Mouse (Mus musculus) MEL (cell line): ENCODE data around the gene Bet1l. TPM values are rescaled to one million over a fixed set of nuclear protein-coding genes. Genes with fewer than 3 reads are reported as not detected.

ENCODE experiments used
- DNase-seq: peaks from one replicate; pipeline ENCODE4 v3.0.0; 2011; ENCODE audit warnings: low read depth, low spot score
- H3K27ac ChIP-seq: 2 replicates; pipeline ENCODE4 v1.5.1; 2012; ENCODE audit warnings: low read depth, mild to moderate bottlenecking, control low read depth, low read length, moderate library complexity; ENCODE audit not compliant: control insufficient read depth
- H3K27me3 ChIP-seq, 2 experiments: fragments of 150-350 bp in 1 of 2; sonication (generic) in 1 of 2; 2 replicates each; pipeline ENCODE4 v1.6.1; 2012; ENCODE audit warnings: low read length in 2 of 2, mild to moderate bottlenecking in 2 of 2, improper control_type of control experiment in 1 of 2, moderate library complexity in 1 of 2; ENCODE audit not compliant: insufficient read depth in 2 of 2, control insufficient read depth in 1 of 2
- H3K36me3 ChIP-seq, 2 experiments: 2 replicates each; pipeline ENCODE4 v1.6.1; 2012 to 2014; ENCODE audit warnings: low read length in 2 of 2, improper control_type of control experiment in 1 of 2, inconsistent platforms in 1 of 2, mild to moderate bottlenecking in 1 of 2; ENCODE audit not compliant: insufficient read depth in 2 of 2, control insufficient read depth in 1 of 2
- H3K4me1 ChIP-seq, 2 experiments: fragments of 150-350 bp in 1 of 2; sonication (generic) in 1 of 2; 2 replicates each; pipeline ENCODE4 v1.6.1; 2012; ENCODE audit warnings: low read length in 2 of 2, improper control_type of control experiment in 1 of 2, mild to moderate bottlenecking in 1 of 2; ENCODE audit not compliant: insufficient read depth in 2 of 2, control insufficient read depth in 1 of 2
- H3K4me3 ChIP-seq, 2 experiments: fragments of 150-350 bp in 1 of 2; sonication (generic) in 1 of 2; 2 replicates each; pipeline ENCODE4 v1.5.1; 2012; ENCODE audit warnings: low read depth in 2 of 2, low read length in 2 of 2, mild to moderate bottlenecking in 2 of 2, moderate library complexity in 2 of 2, control low read depth in 1 of 2, improper control_type of control experiment in 1 of 2; ENCODE audit not compliant: control insufficient read depth in 1 of 2, insufficient read depth in 1 of 2
- H3K79me2 ChIP-seq: 2 replicates; pipeline ENCODE4 v1.6.1; 2012; ENCODE audit warnings: mild to moderate bottlenecking, low read length, moderate library complexity; ENCODE audit not compliant: control insufficient read depth, poor library complexity, insufficient read depth
- H3K9ac ChIP-seq: 2 replicates; pipeline ENCODE4 v1.6.1; 2012; ENCODE audit warnings: low read depth, mild to moderate bottlenecking, control low read depth, low read length, moderate library complexity; ENCODE audit not compliant: control insufficient read depth, poor library complexity, severe bottlenecking
- H3K9me3 ChIP-seq: fragments of 150-350 bp; sonication (generic); replicated peaks from 2 replicates; pipeline ENCODE4 v1.6.1; 2012; ENCODE audit warnings: mild to moderate bottlenecking, low read length, improper control_type of control experiment, moderate library complexity; ENCODE audit not compliant: insufficient read depth
- CHD2 ChIP-seq: IDR thresholded peaks from 2 replicates; pipeline ENCODE4 v1.6.1; 2011; ENCODE audit warnings: low read length, improper control_type of control experiment
- E2F4 ChIP-seq: IDR thresholded peaks from 2 replicates; pipeline ENCODE4 v1.6.1; 2011; ENCODE audit warnings: low read depth, low read length, improper control_type of control experiment, borderline replicate concordance
- ELF1 ChIP-seq: IDR thresholded peaks from 2 replicates; pipeline ENCODE4 v1.6.1; 2014; ENCODE audit warnings: low read depth, mild to moderate bottlenecking, inconsistent platforms, low read length, improper control_type of control experiment, moderate library complexity
- EP300 ChIP-seq, 2 experiments: IDR thresholded peaks; 2 replicates each; pipeline ENCODE4 v1.6.1; 2011; ENCODE audit warnings: improper control_type of control experiment in 2 of 2, low read length in 2 of 2, low read depth in 1 of 2, mild to moderate bottlenecking in 1 of 2
- GATA1 ChIP-seq: IDR thresholded peaks from 2 replicates; pipeline ENCODE4 v1.6.1; 2011; ENCODE audit warnings: low read depth, low read length, improper control_type of control experiment
- JUND ChIP-seq: IDR thresholded peaks from 2 replicates; pipeline ENCODE4 v1.6.1; 2011; ENCODE audit warnings: low read depth, mild to moderate bottlenecking, improper control_type of control experiment, low read length
- MEF2A ChIP-seq: IDR thresholded peaks from 2 replicates; pipeline ENCODE4 v1.6.1; 2014; ENCODE audit warnings: low read depth, mild to moderate bottlenecking, inconsistent platforms, low read length, improper control_type of control experiment; ENCODE audit not compliant: poor library complexity, insufficient replicate concordance, severe bottlenecking; ENCODE audit errors: extremely low read depth
- NRF1 ChIP-seq: IDR thresholded peaks from 2 replicates; pipeline ENCODE4 v1.6.1; 2014; ENCODE audit warnings: low read depth, mild to moderate bottlenecking, inconsistent platforms, low read length, improper control_type of control experiment, moderate library complexity; ENCODE audit not compliant: poor library complexity, insufficient read depth, severe bottlenecking
- RAD21 ChIP-seq: IDR thresholded peaks from 2 replicates; pipeline ENCODE4 v1.6.1; 2011; ENCODE audit warnings: mild to moderate bottlenecking, low read depth, low read length, improper control_type of control experiment
- RCOR1 ChIP-seq: IDR thresholded peaks from 2 replicates; pipeline ENCODE4 v1.6.1; 2012; ENCODE audit warnings: low read depth, mild to moderate bottlenecking, inconsistent platforms, low read length, improper control_type of control experiment
- SIN3A ChIP-seq: IDR thresholded peaks from 2 replicates; pipeline ENCODE4 v1.6.1; 2012; ENCODE audit warnings: low read length, improper control_type of control experiment, inconsistent platforms
- SMC3 ChIP-seq: IDR thresholded peaks from 2 replicates; pipeline ENCODE4 v1.6.1; 2011; ENCODE audit warnings: low read depth, low read length, improper control_type of control experiment
- TBP ChIP-seq: IDR thresholded peaks from 2 replicates; pipeline ENCODE4 v1.8.0; 2011; ENCODE audit warnings: low read depth, low read length, improper control_type of control experiment
- USF1 ChIP-seq: IDR thresholded peaks from 2 replicates; pipeline ENCODE4 v1.6.1; 2014; ENCODE audit warnings: low read depth, mild to moderate bottlenecking, inconsistent platforms, low read length, improper control_type of control experiment, moderate library complexity
- polyA plus RNA-seq, 2 experiments: library from polyadenylated mRNA; stranded (reverse) in 1 of 2; unstranded in 1 of 2; fragments of >175 nt in 1 of 2; fragments of >200 nt in 1 of 2; gene quantifications; 2 replicates each; pipeline versions ENCODE4 v1.2.1 to v1.2.4; 2012; ENCODE audit warnings: low replicate concordance in 2 of 2, low read depth in 1 of 2; ENCODE audit not compliant: insufficient read length in 2 of 2, insufficient read depth in 1 of 2, missing spikeins in 1 of 2
- total RNA-seq: library from RNA; depleted of rRNA; stranded (reverse); fragments of 300-350 nt; gene quantifications from 2 replicates; pipeline ENCODE4 v1.2.3, GENCODE M21; 2012; rRNA removed

The Bet1l gene
- 12.1 and 16.0 TPM in 2 replicates for total RNA-seq
- polyA plus RNA-seq: 10 to 100 TPM in 1 of 2 experiments, not detected in 1; 26.2 TPM

DNA sequence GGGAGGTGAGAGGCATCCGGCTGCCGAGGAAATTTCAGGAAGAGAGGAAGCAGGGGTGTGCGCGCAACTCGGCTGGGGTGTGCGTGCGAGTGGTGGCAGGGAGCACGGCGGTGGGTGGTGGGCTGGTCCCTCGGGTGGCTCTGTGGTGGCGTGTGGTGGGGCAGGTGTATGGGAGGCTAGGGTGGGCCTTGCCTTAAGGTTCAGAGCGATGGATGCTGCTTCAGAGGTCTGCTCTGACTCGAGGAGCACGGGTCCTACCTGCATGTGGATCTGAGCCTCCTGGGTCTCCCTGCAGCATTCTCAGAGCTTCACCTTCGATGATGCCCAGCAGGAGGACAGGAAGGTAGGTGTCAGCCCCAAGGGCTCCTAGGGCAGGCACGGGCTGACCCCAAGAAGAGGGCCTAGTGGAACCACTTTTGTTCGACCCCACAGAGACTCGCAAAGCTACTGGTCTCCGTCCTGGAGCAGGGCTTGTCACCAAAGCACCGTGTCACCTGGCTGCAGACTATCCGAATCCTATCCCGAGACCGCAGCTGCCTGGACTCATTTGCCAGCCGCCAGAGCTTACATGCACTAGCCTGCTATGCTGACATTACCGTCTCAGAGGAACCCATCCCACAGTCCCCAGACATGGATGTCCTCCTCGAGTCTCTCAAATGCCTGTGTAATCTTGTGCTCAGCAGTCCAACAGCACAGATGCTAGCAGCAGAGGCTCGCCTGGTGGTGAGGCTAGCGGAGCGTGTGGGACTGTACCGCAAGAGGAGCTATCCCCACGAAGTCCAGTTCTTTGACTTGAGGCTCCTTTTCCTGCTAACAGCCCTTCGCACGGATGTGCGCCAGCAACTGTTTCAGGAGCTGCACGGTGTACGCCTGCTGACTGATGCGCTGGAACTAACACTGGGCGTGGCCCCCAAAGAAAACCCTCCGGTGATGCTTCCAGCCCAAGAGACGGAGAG, at the start of gene Bet1l:
Bet1l (minus strand) TSS at position 28 of the 956 bp plus-strand sequence.
- Histone ChIP-seq H3K4me3 (peak within 1 kb of the TSS; percentile 84 to 91), H3K9me3 (no peaks in the 10 kb centered on the region), H3K79me2 (peaks cover 37% of the 10 kb centered on the region), H3K36me3 (peaks cover 2 to 8% of the 10 kb centered on the region in 2 experiments), H3K9ac (peak within 1 kb of the TSS; percentile 80), H3K4me1 (peaks cover 3 to 19% of the 10 kb centered on the region in 2 experiments; a peak in 3 of 4 replicates), H3K27me3 (no peaks in the 10 kb centered on the region), H3K27ac (peak within 1 kb of the TSS; percentile 89)
- peak; percentile 47 for DNase-seq
- peak; percentile 48 for TF ChIP-seq SIN3A
- no peak for TF ChIP-seq EP300 (IDR thresholded peaks at IDR 0.05; ENCODE audit: low read depth in 1 of 2, low read length in 2 of 2)
- 0 out of 2 replicates have a peak, but pooled peaks have one; percentile 0 for TF ChIP-seq TBP

- H3K4me1 ChIP-seq: no peaks in the 10 kb centered on the region
- no peaks in the 10 kb centered on the region for H3K79me2 ChIP-seq
- H3K4me3 ChIP-seq: no peak overlapping the region
- no peak for TF ChIP-seq CHD2
- H3K36me3 ChIP-seq: no peaks in the 10 kb centered on the region
- no peak overlapping the region for H3K27ac ChIP-seq
- H3K27me3 ChIP-seq: no peaks in the 10 kb centered on the region; a peak in 1 of 4 replicates
- no peak for DNase-seq
- H3K9ac ChIP-seq: no peak overlapping the region
- H3K9me3 ChIP-seq: no peaks in the 10 kb centered on the region
Measured at GRCm38 (mm10) chr7:140907131-140907530, 49.8 kb upstream of the Bet1l start.

DNA sequence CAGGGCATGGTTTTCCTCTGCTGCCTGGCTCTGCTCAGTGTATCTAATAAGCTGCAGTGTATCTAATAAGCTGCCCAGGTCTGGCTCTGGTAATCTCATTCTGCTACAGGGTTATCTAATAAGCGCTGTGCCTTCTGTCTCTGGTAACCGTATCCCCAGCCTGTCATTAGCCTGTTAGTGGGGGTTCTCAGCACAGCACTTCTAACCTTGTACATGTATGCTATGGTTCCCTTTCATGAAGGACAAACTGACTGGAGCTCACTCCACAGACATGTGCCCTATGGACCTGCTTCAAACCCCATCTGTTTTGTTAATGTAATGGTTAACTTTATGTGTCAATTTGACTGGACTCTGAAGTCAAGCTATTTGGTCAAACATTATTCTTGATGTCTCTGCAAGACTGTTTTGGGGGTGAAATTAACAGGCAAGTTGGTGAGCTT, 48.3 kb upstream of the Bet1l start:
- Histone ChIP-seq H3K79me2 (no peaks in the 10 kb centered on the region), H3K36me3 (no peaks in the 10 kb centered on the region), H3K4me1 (no peaks in the 10 kb centered on the region), H3K27ac (no peak overlapping the region), H3K4me3 (no peak overlapping the region), H3K9ac (no peak overlapping the region), H3K9me3 (no peaks in the 10 kb centered on the region), H3K27me3 (no peaks in the 10 kb centered on the region)
- peak; percentile 37 for DNase-seq
- TF ChIP-seq E2F4: no peak
- TF ChIP-seq RAD21: no peak
- TF ChIP-seq SMC3: no peak
- no peak for TF ChIP-seq NRF1
- TF ChIP-seq USF1: no peak
- TF ChIP-seq JUND: no peak
- TF ChIP-seq RCOR1: no peak
- TF ChIP-seq GATA1: no peak
- no peak for TF ChIP-seq ELF1
- TF ChIP-seq MEF2A: no peak
